Mouse (Mus musculus): ENCODE measurements around the gene Snapc4. TPM values are rescaled to one million over a fixed set of nuclear protein-coding genes. Genes with fewer than 3 reads are reported as not detected.

Gene Snapc4
- polyA plus RNA-seq, 1 experiment: 61.5 TPM

- no peak for TF ChIP-seq GATA1 (IDR thresholded peaks at IDR 0.05; ENCODE audit: low read length)
These were observed 26.1 kb downstream of the Snapc4 start for GRCm38 (mm10) chr2:26354401-26354800.

GRCm38 (mm10) chr2:26353066-26353980 is 27.1 kb downstream of the Snapc4 start:
- no peak for TF ChIP-seq GATA1 (IDR thresholded peaks at IDR 0.05; ENCODE audit: low read length)

DNA sequence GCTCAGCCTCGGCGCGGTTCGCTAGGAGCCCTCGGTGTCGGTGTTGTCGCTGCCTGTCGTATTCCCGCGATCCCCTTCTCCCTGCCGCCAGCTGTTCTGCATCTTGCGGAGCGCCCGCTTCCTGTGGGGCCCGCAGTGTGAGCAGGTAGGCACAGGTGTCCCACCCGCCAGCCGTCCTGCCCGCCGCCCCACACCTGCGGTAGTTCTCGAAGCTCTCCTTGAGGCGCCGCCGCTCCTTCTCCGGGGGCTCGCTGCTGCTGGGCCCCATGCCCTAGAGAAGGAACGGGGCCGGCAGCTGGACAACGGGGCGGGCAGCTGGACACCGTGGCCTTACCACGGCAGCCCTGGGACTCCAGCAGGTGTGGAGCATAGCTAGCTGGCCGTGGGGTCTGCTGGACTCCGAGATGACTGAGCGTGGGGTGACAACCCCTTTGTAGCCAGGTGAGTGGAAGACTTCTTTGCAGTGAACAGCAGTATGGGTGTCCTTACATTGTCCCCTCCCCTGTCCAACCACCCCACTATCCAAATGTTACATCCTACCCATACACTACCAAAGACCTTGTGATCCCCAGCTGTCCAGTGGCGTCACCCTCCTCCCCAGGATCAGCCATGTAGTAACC is 28.1 kb downstream of the Snapc4 start:
- no peak for TF ChIP-seq GATA1 (IDR thresholded peaks at IDR 0.05; ENCODE audit: low read length)

- TF ChIP-seq GATA1 (IDR thresholded peaks at IDR 0.05; ENCODE audit: low read length): no peak
These were observed 28.8 kb downstream of the Snapc4 start, which contains the start of gene Dnlz for GRCm38 (mm10) chr2:26351358-26352290. Gene Dnlz (minus strand): TSS chr2:26352110.

GRCm38 (mm10) chr2:26348241-26348640 is 32.2 kb downstream of the Snapc4 start:
- no peak for TF ChIP-seq GATA1 (IDR thresholded peaks at IDR 0.05; ENCODE audit: low read length)

DNA sequence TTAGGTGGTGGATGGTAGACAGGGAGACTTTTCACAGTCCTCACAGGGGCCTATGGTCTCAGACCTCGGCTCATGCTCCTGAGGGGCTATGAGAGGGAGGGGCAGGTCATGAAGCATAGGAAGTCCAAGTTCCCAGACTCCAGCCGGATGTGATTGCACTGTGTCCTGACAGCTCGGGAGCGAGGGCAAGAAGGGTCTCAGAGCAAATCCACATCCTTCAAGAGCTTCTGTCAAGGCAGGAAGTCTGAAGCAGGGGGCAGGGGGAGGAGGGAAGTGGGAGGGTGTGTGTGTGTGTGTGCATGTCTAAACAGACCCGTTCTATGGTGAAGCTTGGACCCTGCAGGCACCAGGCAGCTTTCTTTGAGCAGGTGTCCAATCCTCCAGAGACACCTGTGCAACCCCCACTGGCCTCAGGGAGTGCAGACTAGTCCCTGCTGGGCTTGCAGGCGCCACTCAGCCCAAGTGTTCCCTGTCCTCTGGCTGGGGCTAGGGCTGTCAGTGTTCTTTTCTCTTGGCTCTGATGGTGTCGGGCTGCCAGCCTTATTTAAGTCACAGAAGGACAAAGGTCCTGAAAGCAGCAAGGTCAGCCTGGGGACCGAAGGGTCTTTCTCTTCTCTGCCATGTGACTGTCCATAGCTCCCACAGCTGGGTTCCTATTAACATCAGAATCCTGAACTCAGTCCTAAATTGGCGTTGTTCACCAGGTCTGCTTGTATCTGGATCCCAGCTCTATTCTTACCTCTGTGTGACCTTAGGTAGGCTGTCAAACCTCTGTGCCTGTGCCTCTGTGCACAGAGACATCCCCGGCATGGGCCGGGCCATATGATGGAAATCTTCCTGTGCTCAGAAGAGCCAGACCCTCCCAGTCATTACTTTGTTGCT is 37.6 kb downstream of the Snapc4 start:
- TF ChIP-seq GATA1 (IDR thresholded peaks at IDR 0.05; ENCODE audit: low read length): no peak

GRCm38 (mm10) chr2:26342044-26342443 is 38.4 kb downstream of the Snapc4 start:
- no peak for TF ChIP-seq GATA1 (IDR thresholded peaks at IDR 0.05; ENCODE audit: low read length)

DNA sequence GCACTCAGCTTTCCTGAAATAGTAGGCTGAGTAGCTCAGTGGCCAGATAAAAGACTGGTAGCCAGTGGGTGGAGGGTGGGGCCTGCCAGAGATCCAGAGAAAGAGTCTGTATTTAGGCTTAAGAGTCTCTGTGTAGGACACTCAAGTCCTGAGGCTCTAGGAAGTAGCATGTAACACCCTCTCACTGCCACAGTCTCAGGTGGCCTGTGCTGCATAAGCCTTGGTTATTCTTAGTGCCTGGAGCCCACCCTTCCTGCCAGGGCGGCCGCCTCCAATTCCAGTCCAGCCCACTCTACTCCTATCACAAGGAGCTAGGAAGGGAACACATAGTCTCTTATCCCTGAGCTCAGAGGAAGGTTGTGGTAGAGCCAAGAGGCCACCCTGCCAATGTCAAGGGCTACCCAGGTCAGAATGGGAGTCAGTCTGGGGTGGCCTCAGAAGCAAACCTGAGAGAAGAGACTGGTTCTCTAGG is 38.9 kb downstream of the Snapc4 start:
- TF ChIP-seq GATA1 (IDR thresholded peaks at IDR 0.05; ENCODE audit: low read length): no peak

DNA sequence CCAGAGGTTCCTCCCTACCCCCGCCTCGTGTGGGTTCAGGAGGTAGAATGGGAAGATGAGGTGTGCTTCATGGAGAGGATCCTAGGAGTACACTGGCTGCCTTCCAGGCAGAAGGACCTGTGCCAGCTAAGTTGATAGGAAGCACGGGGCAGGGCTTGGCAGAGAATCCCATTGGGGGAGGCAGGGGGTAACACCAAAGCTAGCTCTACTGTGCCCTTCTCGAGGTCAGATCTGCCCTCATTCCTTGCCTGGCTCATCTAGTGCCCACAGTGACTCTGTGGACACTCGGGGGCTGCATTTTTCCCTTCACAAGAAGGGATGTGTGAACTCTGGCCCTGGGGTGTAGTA is 41.3 kb downstream of the Snapc4 start:
- TF ChIP-seq GATA1 (IDR thresholded peaks at IDR 0.05; ENCODE audit: low read length): no peak

GRCm38 (mm10) chr2:26338302-26339203 is 41.9 kb downstream of the Snapc4 start:
- TF ChIP-seq GATA1 (IDR thresholded peaks at IDR 0.05; ENCODE audit: low read length): no peak

- no peak for TF ChIP-seq GATA1 (IDR thresholded peaks at IDR 0.05; ENCODE audit: low read length)
These were observed 49.8 kb downstream of the Snapc4 start for GRCm38 (mm10) chr2:26330702-26331101.

GRCm38 (mm10) chr2:26330056-26330468 is 50.4 kb downstream of the Snapc4 start:
- TF ChIP-seq GATA1 (IDR thresholded peaks at IDR 0.05; ENCODE audit: low read length): no peak

GRCm38 (mm10) chr2:26329402-26329801 is 51.1 kb downstream of the Snapc4 start:
- no peak for TF ChIP-seq GATA1 (IDR thresholded peaks at IDR 0.05; ENCODE audit: low read length)

DNA sequence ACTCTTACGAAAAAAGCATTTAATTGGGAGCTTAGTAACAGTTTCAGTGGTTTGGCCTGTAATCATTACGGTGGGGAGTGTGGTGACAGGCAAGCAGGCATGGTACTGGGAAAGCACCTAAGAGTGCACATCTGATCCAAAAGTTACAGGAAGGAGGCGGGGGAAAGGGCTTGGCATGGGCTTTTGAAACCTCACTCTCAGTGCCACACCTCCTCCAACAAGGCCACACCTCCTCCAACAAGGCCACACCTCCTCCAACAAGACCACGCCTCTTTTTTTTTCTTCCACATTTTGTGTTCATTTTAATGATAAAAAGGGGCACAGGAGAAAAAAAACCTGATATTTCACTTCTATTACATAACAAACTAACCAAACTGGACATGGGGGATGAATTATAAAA is 52.6 kb downstream of the Snapc4 start:
- no peak for TF ChIP-seq GATA1 (IDR thresholded peaks at IDR 0.05; ENCODE audit: low read length)
